Mouse (Mus musculus) neural tube, embryonic 13.5 days (tissue): Measurements from ENCODE around the gene Nfatc2. TPM values are rescaled to one million over a fixed set of nuclear protein-coding genes. Genes with fewer than 3 reads are reported as not detected.

Experiments used
- ATAC-seq: fragments of 200-750 bp; cut with Nextera tagmentation; 2 replicates; pipeline ENCODE4 v1.8.0; 2017; ENCODE audit warnings: low read depth, mild to moderate bottlenecking, moderate TSS enrichment, moderate library complexity
- H3K27ac ChIP-seq: fragments of 300-500 bp; sonication (generic); replicated peaks from 2 replicates; pipeline ENCODE4 v1.5.1; 2015; ENCODE audit warnings: moderate library complexity, mild to moderate bottlenecking, inconsistent platforms
- H3K27me3 ChIP-seq: fragments of 300-500 bp; sonication (generic); 2 replicates; pipeline ENCODE4 v1.6.1; 2015; ENCODE audit warnings: mild to moderate bottlenecking, inconsistent platforms
- H3K36me3 ChIP-seq: fragments of 300-500 bp; sonication (generic); 2 replicates; pipeline ENCODE4 v1.6.1; 2015; ENCODE audit warnings: mild to moderate bottlenecking, inconsistent platforms
- H3K4me1 ChIP-seq: fragments of 300-500 bp; sonication (generic); replicated peaks from 2 replicates; pipeline ENCODE4 v1.6.1; 2015; ENCODE audit warnings: inconsistent platforms
- H3K4me2 ChIP-seq: fragments of 300-500 bp; sonication (generic); 2 replicates; pipeline ENCODE4 v1.6.1; 2015; ENCODE audit warnings: inconsistent platforms, mild to moderate bottlenecking, moderate library complexity
- H3K4me3 ChIP-seq: fragments of 300-500 bp; sonication (generic); 2 replicates; pipeline ENCODE4 v1.5.1; 2015; ENCODE audit warnings: mild to moderate bottlenecking, inconsistent platforms
- H3K9ac ChIP-seq: fragments of 300-500 bp; sonication (generic); 2 replicates; pipeline ENCODE4 v1.6.1; 2015; ENCODE audit warnings: moderate library complexity, mild to moderate bottlenecking, inconsistent platforms
- H3K9me3 ChIP-seq: fragments of 300-500 bp; sonication (generic); 2 replicates; pipeline ENCODE4 v1.6.1; 2016; ENCODE audit warnings: inconsistent platforms
- WGBS: fragments of 180-500 bp; shearing (Covaris S2); methylation state at CpG from one replicate; pipeline ENCODE4 v1.1.7; 2015; 5-methylcytosine and 5-hydroxymethylcytosine counted together
- microRNA-seq: library from miRNA; unstranded; fragments of <30 nt; microRNA quantifications from one replicate; pipeline ENCODE4, GENCODE M21; 2016
- polyA plus RNA-seq: library from polyadenylated mRNA; unstranded; fragments of >200 nt; fragmentation: Nextera tagmentation; extraction: Ambion mirVana; gene quantifications from 2 replicates; pipeline ENCODE4 v1.2.1, GENCODE M21; 2015

Nfatc2 gene
- polyA plus RNA-seq, 1 experiment from 2014 or later, result 1.7 TPM

- WGBS, result 82% methylated on average over 17 of the region's 17 CpGs
- Histone ChIP-seq H3K4me3 (no peak overlapping the region), H3K9me3 (peaks cover 4% of the 10 kb centered on the region; the same call in 1 of the 2 replicates), H3K4me1 (peaks cover 18% of the 10 kb centered on the region), H3K9ac (no peak overlapping the region), H3K36me3 (no peaks in the 10 kb centered on the region), H3K4me2 (no peak overlapping the region), H3K27me3 (peaks cover 5% of the 10 kb centered on the region; the same call in 1 of the 2 replicates), H3K27ac (no peak overlapping the region)
- ATAC-seq, result no peak
These were observed 160.5 kb downstream of the Nfatc2 start for GRCm38 (mm10) chr2:168440918-168441328.

GRCm38 (mm10) chr2:168438981-168439452, 162.4 kb downstream of the Nfatc2 start:
- H3K36me3 ChIP-seq, result no peaks in the 10 kb centered on the region
- 31% methylated on average over 8 of the region's 8 CpGs for WGBS
- H3K4me3 ChIP-seq, result no peak overlapping the region
- no peak overlapping the region for H3K4me2 ChIP-seq
- no peak overlapping the region for H3K27ac ChIP-seq
- peaks cover 14% of the 10 kb centered on the region for H3K4me1 ChIP-seq
- H3K27me3 ChIP-seq, result no peaks in the 10 kb centered on the region
- ATAC-seq, result no peak
- H3K9me3 ChIP-seq, result peaks cover 4% of the 10 kb centered on the region; the same call in 1 of the 2 replicates
- no peak overlapping the region for H3K9ac ChIP-seq

- H3K27me3 ChIP-seq, result no peaks in the 10 kb centered on the region
- no peak overlapping the region for H3K9ac ChIP-seq
- H3K4me3 ChIP-seq, result no peak overlapping the region
- H3K4me1 ChIP-seq, result peaks cover 7% of the 10 kb centered on the region
- no peaks in the 10 kb centered on the region for H3K9me3 ChIP-seq
- ATAC-seq, result no peak
- WGBS, result 71% methylated on average over 5 of the region's 5 CpGs
- H3K4me2 ChIP-seq, result no peak overlapping the region
- no peak overlapping the region for H3K27ac ChIP-seq
- H3K36me3 ChIP-seq, result no peaks in the 10 kb centered on the region
These were observed 167.3 kb downstream of the Nfatc2 start for GRCm38 (mm10) chr2:168434187-168434586.

GRCm38 (mm10) chr2:168433392-168433791, 168.1 kb downstream of the Nfatc2 start:
- Histone ChIP-seq H3K4me1 (no peaks in the 10 kb centered on the region), H3K36me3 (no peaks in the 10 kb centered on the region), H3K9me3 (no peaks in the 10 kb centered on the region), H3K9ac (no peak overlapping the region), H3K4me3 (no peak overlapping the region), H3K27me3 (no peaks in the 10 kb centered on the region), H3K27ac (no peak overlapping the region), H3K4me2 (no peak overlapping the region)
- no peak for ATAC-seq
- WGBS, result 73% methylated on average over 5 of the region's 5 CpGs

- H3K27me3 ChIP-seq, result no peaks in the 10 kb centered on the region
- no peak overlapping the region for H3K27ac ChIP-seq
- WGBS, result 92% methylated on average over 7 of the region's 7 CpGs
- no peaks in the 10 kb centered on the region for H3K36me3 ChIP-seq
- H3K4me2 ChIP-seq, result no peak overlapping the region
- H3K9me3 ChIP-seq, result no peaks in the 10 kb centered on the region
- ATAC-seq, result no peak
- H3K9ac ChIP-seq, result no peak overlapping the region
- H3K4me1 ChIP-seq, result no peaks in the 10 kb centered on the region
- H3K4me3 ChIP-seq, result no peak overlapping the region
These were observed 169.1 kb downstream of the Nfatc2 start for GRCm38 (mm10) chr2:168432394-168432793.

GRCm38 (mm10) chr2:168429598-168429997, 171.9 kb downstream of the Nfatc2 start:
- no peaks in the 10 kb centered on the region for H3K27me3 ChIP-seq
- H3K4me2 ChIP-seq, result no peak overlapping the region
- H3K4me1 ChIP-seq, result peaks cover under 1% of the 10 kb centered on the region; the same call in 1 of the 2 replicates
- no peak overlapping the region for H3K4me3 ChIP-seq
- H3K9ac ChIP-seq, result no peak overlapping the region
- no peaks in the 10 kb centered on the region for H3K9me3 ChIP-seq
- 93% methylated on average over 10 of the region's 10 CpGs for WGBS
- H3K27ac ChIP-seq, result no peak overlapping the region
- no peaks in the 10 kb centered on the region for H3K36me3 ChIP-seq
- no peak for ATAC-seq

GRCm38 (mm10) chr2:168428375-168428901, 173.0 kb downstream of the Nfatc2 start:
- Histone ChIP-seq H3K27me3 (no peaks in the 10 kb centered on the region), H3K27ac (no peak overlapping the region), H3K4me3 (no peak overlapping the region), H3K4me1 (peaks cover 7% of the 10 kb centered on the region; the same call in 1 of the 2 replicates), H3K4me2 (no peak overlapping the region), H3K9ac (no peak overlapping the region), H3K9me3 (no peaks in the 10 kb centered on the region), H3K36me3 (no peaks in the 10 kb centered on the region)
- 92% methylated on average over 5 of the region's 5 CpGs for WGBS
- no peak for ATAC-seq

Small RNA genes lying within 50 kb of the gene (microRNA-seq; reads per million reads assigned to microRNA genes)
- 0.89 reads per million for gene Mir7004

Other genes starting within 250 kb of the Nfatc2 start
- gene Atp9a, start 140.8 kb upstream of the Nfatc2 start, polyA plus RNA-seq, result 58.9 and 72.6 TPM in 2 replicates
- gene Sall4, start 166.3 kb upstream of the Nfatc2 start, polyA plus RNA-seq, result 0.81 and 3.1 TPM in 2 replicates